Mouse (Mus musculus): ENCODE results near the gene Pitpna.
"Not testable (repeated sequence)": the region's sequence is repeated elsewhere in the genome, so short reads cannot be mapped to it uniquely, and the experiment has no call there.

DNA sequence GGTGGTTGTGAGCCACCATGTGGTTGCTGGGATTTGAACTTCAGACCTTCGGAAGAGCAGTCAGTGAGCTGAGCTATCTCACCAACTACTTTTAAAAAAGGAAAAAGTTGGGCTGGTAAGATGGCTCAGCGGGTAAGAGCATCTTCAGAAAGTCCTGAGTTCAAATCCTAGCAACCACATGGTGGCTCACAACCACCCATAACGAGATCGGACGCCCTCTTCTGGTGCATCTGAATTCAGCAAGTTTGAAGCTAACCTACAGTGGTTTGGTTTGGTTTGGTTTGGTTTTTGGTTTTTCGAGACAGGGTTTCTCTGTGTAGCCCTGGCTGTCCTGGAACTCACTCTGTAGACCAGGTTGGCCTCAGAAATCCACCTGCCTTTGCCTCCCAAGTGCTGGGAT, 31.9 kb upstream of the Pitpna start:
- TF ChIP-seq CTCF (IDR thresholded peaks at IDR 0.05 in 2 of 3, conservative IDR thresholded peaks at IDR 0.05 in 1 of 3; ENCODE audit: control insufficient read depth in 1 of 3, insufficient read depth in 1 of 3, low read depth in 2 of 3, low read length in 3 of 3, poor library complexity in 1 of 3, severe bottlenecking in 1 of 3), result peak; percentile 6 to 30 (median 29); a peak in 3 of 6 replicates
- not testable (repeated sequence) for TF ChIP-seq MAX (IDR thresholded peaks at IDR 0.05; ENCODE audit: low read length); GABPA (IDR thresholded peaks at IDR 0.05; ENCODE audit: low read depth, low read length); NRF1 (IDR thresholded peaks at IDR 0.05; ENCODE audit: insufficient read depth, low read depth, low read length, poor library complexity, severe bottlenecking); CHD2 (IDR thresholded peaks at IDR 0.05; ENCODE audit: low read length); ZMIZ1 (IDR thresholded peaks at IDR 0.05; ENCODE audit: low read depth, low read length); ZNF384 (IDR thresholded peaks at IDR 0.05; ENCODE audit: low read depth, low read length); POLR2A (IDR thresholded peaks at IDR 0.05; ENCODE audit: control insufficient read depth in 1 of 2, insufficient read depth in 1 of 2, low read depth in 1 of 2, low read length in 2 of 2, poor library complexity in 1 of 2); SIN3A (IDR thresholded peaks at IDR 0.05; ENCODE audit: low read length); RAD21 (IDR thresholded peaks at IDR 0.05; ENCODE audit: low read depth, low read length); EP300 (IDR thresholded peaks at IDR 0.05; ENCODE audit: low read depth in 1 of 2, low read length in 2 of 2); MEF2A (IDR thresholded peaks at IDR 0.05; ENCODE audit: extremely low read depth, insufficient replicate concordance, low read depth, low read length, poor library complexity, severe bottlenecking)
- peak; percentile 29 for TF ChIP-seq SMC3 (IDR thresholded peaks at IDR 0.05; ENCODE audit: low read depth, low read length)

Data from MEL (cell line).